Mouse (Mus musculus): ENCODE measurements around the gene Gm15446. TPM values are rescaled to one million over a fixed set of nuclear protein-coding genes. Genes with fewer than 3 reads are reported as not detected.

The Gm15446 gene
- total RNA-seq (2023; ENCODE audit: inconsistent age): 26.0 to 33.7 TPM (median 28.0 TPM) in 4 replicates

GRCm38 (mm10) chr5:109923261-109924071, at the start of gene Gm15446:
TSS of gene Gm15446 (plus strand) at chr5:109923400.

Other genes with a start within 250 kb of the Gm15446 start
- gene 5430403G16Rik, start 232.4 kb upstream of the Gm15446 start, total RNA-seq (2023; ENCODE audit: inconsistent age): 3.7 to 4.1 TPM (median 3.7 TPM) in 4 replicates
- 14.1 to 15.2 TPM (median 14.7 TPM) in 4 replicates for gene 4930522L14Rik, start 171.5 kb upstream of the Gm15446 start, total RNA-seq (2023; ENCODE audit: inconsistent age)
- 37.4 to 55.3 TPM (median 42.9 TPM) in 4 replicates for gene Zfp932, start 73.1 kb downstream of the Gm15446 start, total RNA-seq (2023; ENCODE audit: inconsistent age)
- gene Gm17655, start 149.1 kb downstream of the Gm15446 start, total RNA-seq (2023; ENCODE audit: inconsistent age): 4.7 to 18.3 TPM (median 11.5 TPM) in 4 replicates
- 0.38 to 1.3 TPM (median 0.81 TPM) in 4 replicates for gene Gm35315, start 171.0 kb downstream of the Gm15446 start, total RNA-seq (2023; ENCODE audit: inconsistent age)
- gene Plcxd1, start 176.6 kb downstream of the Gm15446 start, total RNA-seq (2023; ENCODE audit: inconsistent age): 2.0 to 4.2 TPM (median 3.2 TPM) in 4 replicates
- gene Gtpbp6, start 184.8 kb downstream of the Gm15446 start, total RNA-seq (2023; ENCODE audit: inconsistent age): 122 to 151 TPM (median 127 TPM) in 4 replicates
- gene Zfp605, start 186.7 kb downstream of the Gm15446 start, total RNA-seq (2023; ENCODE audit: inconsistent age): 7.6 to 11.5 TPM (median 8.3 TPM) in 4 replicates
- 85.7 to 101 TPM (median 90.3 TPM) in 4 replicates for gene Chfr, start 212.4 kb downstream of the Gm15446 start, total RNA-seq (2023; ENCODE audit: inconsistent age)